Mouse (Mus musculus) neural tube, embryonic 14.5 days (tissue): Measurements from ENCODE around the gene Ttc13. TPM values are rescaled to one million over a fixed set of nuclear protein-coding genes. Genes with fewer than 3 reads are reported as not detected.

Experiments used
- ATAC-seq: fragments of 200-750 bp; cut with Nextera tagmentation; 2 replicates; pipeline ENCODE4 v1.8.0; 2017; ENCODE audit warnings: low read depth, mild to moderate bottlenecking, moderate TSS enrichment, moderate library complexity
- H3K27ac ChIP-seq: fragments of 300-500 bp; sonication (generic); 2 replicates; pipeline ENCODE4 v1.5.1; 2014; ENCODE audit warnings: low read depth, mild to moderate bottlenecking, control low read depth, low read length, moderate library complexity, mixed read lengths
- H3K27me3 ChIP-seq: fragments of 300-500 bp; sonication (generic); 2 replicates; pipeline ENCODE4 v1.6.1; 2014; ENCODE audit warnings: low read length; ENCODE audit not compliant: control insufficient read depth, insufficient read depth
- H3K36me3 ChIP-seq: fragments of 300-500 bp; sonication (generic); 2 replicates; pipeline ENCODE4 v1.6.1; 2014; ENCODE audit warnings: low read length, mixed read lengths; ENCODE audit not compliant: control insufficient read depth, insufficient read depth
- H3K4me1 ChIP-seq: fragments of 300-500 bp; sonication (generic); 2 replicates; pipeline ENCODE4 v1.6.1; 2014; ENCODE audit warnings: low read length; ENCODE audit not compliant: control insufficient read depth, insufficient read depth
- H3K4me2 ChIP-seq: fragments of 300-500 bp; sonication (generic); 2 replicates; pipeline ENCODE4 v1.6.1; 2014; ENCODE audit warnings: mild to moderate bottlenecking, low read depth, low read length, control low read depth
- H3K4me3 ChIP-seq: fragments of 300-500 bp; sonication (generic); 2 replicates; pipeline ENCODE4 v1.5.1; 2014; ENCODE audit warnings: low read depth, low read length, control low read depth, mixed read lengths
- H3K9ac ChIP-seq: fragments of 300-500 bp; sonication (generic); replicated peaks from 2 replicates; pipeline ENCODE4 v1.6.1; 2014; ENCODE audit warnings: low read depth, mild to moderate bottlenecking, control low read depth, low read length, mixed read lengths
- H3K9me3 ChIP-seq: fragments of 300-500 bp; sonication (generic); 2 replicates; pipeline ENCODE4 v1.6.1; 2016; ENCODE audit warnings: low read length; ENCODE audit not compliant: control insufficient read depth
- WGBS: fragments of 180-500 bp; shearing (Covaris S2); extraction: QIAGEN DNeasy Blood & Tissue Kit; methylation state at CpG from one replicate; pipeline ENCODE4 v1.1.7; 2014; 5-methylcytosine and 5-hydroxymethylcytosine counted together
- polyA plus RNA-seq: library from polyadenylated mRNA; unstranded; fragments of >200 nt; fragmentation: Nextera tagmentation; extraction: Ambion mirVana; gene quantifications from 2 replicates; pipeline ENCODE4 v1.2.1, GENCODE M21; 2014

The Ttc13 gene
- polyA plus RNA-seq, 1 experiment from 2014 or later: 70.9 TPM

- ATAC-seq: no peak
- no peaks in the 10 kb centered on the region for H3K4me1 ChIP-seq
- no peak overlapping the region for H3K4me2 ChIP-seq
- H3K36me3 ChIP-seq: peaks cover 26% of the 10 kb centered on the region
- 94% methylated on average over 2 of the region's 2 CpGs for WGBS
- no peak overlapping the region for H3K9ac ChIP-seq
- H3K4me3 ChIP-seq: no peak overlapping the region
- no peak overlapping the region for H3K27ac ChIP-seq
- H3K27me3 ChIP-seq: no peaks in the 10 kb centered on the region
- no peaks in the 10 kb centered on the region for H3K9me3 ChIP-seq
Observed at GRCm38 (mm10) chr8:124672345-124672744, 49.4 kb downstream of the Ttc13 start.

- WGBS: 75% methylated on average over 3 of the region's 3 CpGs
- no peak overlapping the region for H3K4me2 ChIP-seq
- no peaks in the 10 kb centered on the region for H3K27me3 ChIP-seq
- H3K36me3 ChIP-seq: peaks cover 15% of the 10 kb centered on the region
- no peaks in the 10 kb centered on the region for H3K9me3 ChIP-seq
- H3K9ac ChIP-seq: no peak overlapping the region
- peaks cover under 1% of the 10 kb centered on the region; the same call in 1 of the 2 replicates for H3K4me1 ChIP-seq
- no peak for ATAC-seq
- no peak overlapping the region for H3K4me3 ChIP-seq
- no peak overlapping the region for H3K27ac ChIP-seq
Observed at GRCm38 (mm10) chr8:124668798-124669197, 53.0 kb downstream of the Ttc13 start.

- Histone ChIP-seq H3K27ac (no peak overlapping the region), H3K27me3 (no peaks in the 10 kb centered on the region), H3K4me3 (no peak overlapping the region), H3K9ac (no peak overlapping the region), H3K36me3 (no peaks in the 10 kb centered on the region), H3K9me3 (no peaks in the 10 kb centered on the region), H3K4me1 (peaks cover 30% of the 10 kb centered on the region), H3K4me2 (no peak overlapping the region)
- 76% methylated on average over 3 of the region's 3 CpGs for WGBS
- no peak for ATAC-seq
Observed at GRCm38 (mm10) chr8:124664414-124664813, 57.4 kb downstream of the Ttc13 start.

- peaks cover 32% of the 10 kb centered on the region for H3K4me1 ChIP-seq
- H3K4me3 ChIP-seq: peak overlapping the region; percentile 88
- 38% methylated on average over 4 of the region's 4 CpGs for WGBS
- H3K9ac ChIP-seq: peak overlapping the region; percentile 84; the same call in 1 of the 2 replicates
- H3K4me2 ChIP-seq: peak overlapping the region; percentile 73
- H3K9me3 ChIP-seq: no peaks in the 10 kb centered on the region
- no peaks in the 10 kb centered on the region for H3K36me3 ChIP-seq
- peak overlapping the region; percentile 88 for H3K27ac ChIP-seq
- ATAC-seq: no peak; the same call in 1 of the 2 replicates
- H3K27me3 ChIP-seq: no peaks in the 10 kb centered on the region
Observed at GRCm38 (mm10) chr8:124663874-124664230, 57.9 kb downstream of the Ttc13 start.

GRCm38 (mm10) chr8:124663112-124663873, 58.5 kb downstream of the Ttc13 start, which contains the start of gene 2310022B05Rik:
2310022B05Rik (minus strand) TSS chr8:124663369.
- H3K9me3 ChIP-seq: no peaks in the 10 kb centered on the region
- under 1% methylated on average over 59 of the region's 69 CpGs for WGBS
- H3K27ac ChIP-seq: peak within 1 kb of the TSS; percentile 88
- peaks cover 37% of the 10 kb centered on the region for H3K4me1 ChIP-seq
- no peaks in the 10 kb centered on the region for H3K36me3 ChIP-seq
- no peaks in the 10 kb centered on the region for H3K27me3 ChIP-seq
- H3K9ac ChIP-seq: peak within 1 kb of the TSS; percentile 84
- ATAC-seq: peak; percentile 87
- peak within 1 kb of the TSS; percentile 73 for H3K4me2 ChIP-seq
- peak within 1 kb of the TSS; percentile 88 for H3K4me3 ChIP-seq

- peaks cover 43% of the 10 kb centered on the region for H3K4me1 ChIP-seq
- no peaks in the 10 kb centered on the region for H3K9me3 ChIP-seq
- peak; percentile 42 for ATAC-seq
- H3K27ac ChIP-seq: peak overlapping the region; percentile 88
- peak overlapping the region; percentile 73 for H3K4me2 ChIP-seq
- H3K9ac ChIP-seq: peak overlapping the region; percentile 84
- under 1% methylated on average over 40 of the region's 49 CpGs for WGBS
- H3K4me3 ChIP-seq: peak overlapping the region; percentile 88
- no peaks in the 10 kb centered on the region for H3K36me3 ChIP-seq
- H3K27me3 ChIP-seq: no peaks in the 10 kb centered on the region
Observed at GRCm38 (mm10) chr8:124662446-124663111, 59.2 kb downstream of the Ttc13 start.

GRCm38 (mm10) chr8:124661781-124662180, 60.0 kb downstream of the Ttc13 start:
- H3K4me3 ChIP-seq: peak overlapping the region; percentile 88
- H3K27ac ChIP-seq: no peak overlapping the region
- H3K4me1 ChIP-seq: peaks cover 43% of the 10 kb centered on the region
- 47% methylated on average over 9 of the region's 9 CpGs for WGBS
- ATAC-seq: no peak
- H3K27me3 ChIP-seq: no peaks in the 10 kb centered on the region
- no peaks in the 10 kb centered on the region for H3K9me3 ChIP-seq
- H3K36me3 ChIP-seq: no peaks in the 10 kb centered on the region
- H3K9ac ChIP-seq: peak overlapping the region; percentile 22; the same call in 1 of the 2 replicates
- peak overlapping the region; percentile 73 for H3K4me2 ChIP-seq

- WGBS: 14% methylated on average over 2 of the region's 2 CpGs
Observed at GRCm38 (mm10) chr8:124658415-124658814, 63.4 kb downstream of the Ttc13 start.

GRCm38 (mm10) chr8:124657961-124658360, 63.8 kb downstream of the Ttc13 start:
- no peaks in the 10 kb centered on the region for H3K9me3 ChIP-seq
- no peak overlapping the region for H3K4me3 ChIP-seq
- WGBS: 69% methylated on average over 7 of the region's 7 CpGs
- no peak overlapping the region for H3K9ac ChIP-seq
- no peak overlapping the region; the same call in 1 of the 2 replicates for H3K4me2 ChIP-seq
- ATAC-seq: peak; percentile 19; the same call in 1 of the 2 replicates
- no peaks in the 10 kb centered on the region for H3K36me3 ChIP-seq
- peaks cover 47% of the 10 kb centered on the region for H3K4me1 ChIP-seq
- H3K27ac ChIP-seq: peak overlapping the region; percentile 45; the same call in 1 of the 2 replicates
- no peaks in the 10 kb centered on the region for H3K27me3 ChIP-seq

More at GRCm38 (mm10) chr8:124658415-124658814, 63.4 kb downstream of the Ttc13 start:
- no peak overlapping the region for H3K4me3 ChIP-seq
- peak overlapping the region; percentile 45; the same call in 1 of the 2 replicates for H3K27ac ChIP-seq
- H3K9me3 ChIP-seq: no peaks in the 10 kb centered on the region
- H3K9ac ChIP-seq: no peak overlapping the region
- H3K4me1 ChIP-seq: peaks cover 44% of the 10 kb centered on the region
- no peaks in the 10 kb centered on the region for H3K27me3 ChIP-seq
- H3K36me3 ChIP-seq: no peaks in the 10 kb centered on the region
- peak; percentile 63; the same call in 1 of the 2 replicates for ATAC-seq
- peak overlapping the region; percentile 16; the same call in 1 of the 2 replicates for H3K4me2 ChIP-seq
